Mouse (Mus musculus) T-helper 2 cell (primary cell): ENCODE data around the gene Tmem86a.

ENCODE experiments used
- in situ Hi-C: fragments of 300-600 bp; cut with MboI, MseI; formaldehyde crosslinking; loops from one replicate; pipeline ENCODE4 v1.15.1; 2025; ENCODE audit warnings: high pct_unique_total_duplicates

The Tmem86a gene

GRCm38 (mm10) chr7:47050366-47050765, at the start of gene Tmem86a:
Gene Tmem86a (plus strand): TSS chr7:47050601.
- in situ Hi-C loops, result no loop called here

- in situ Hi-C loops, result no loop called here
These were observed 49.8 kb upstream of the Tmem86a start for GRCm38 (mm10) chr7:47000644-47000983.

- in situ Hi-C loops, result no loop called here
These were observed 49.1 kb upstream of the Tmem86a start for GRCm38 (mm10) chr7:47001125-47001899.

- in situ Hi-C loops, result no loop called here
These were observed 48.5 kb upstream of the Tmem86a start for GRCm38 (mm10) chr7:47001900-47002275.

- in situ Hi-C loops, result no loop called here
These were observed 46.8 kb upstream of the Tmem86a start for GRCm38 (mm10) chr7:47003411-47004115.

- in situ Hi-C loops, result loop anchor here (5.0 kb wide), 1 partner anchor 85 kb away; no protein-coding TSS in a partner anchor
These were observed 43.2 kb upstream of the Tmem86a start for GRCm38 (mm10) chr7:47007109-47007780.

- in situ Hi-C loops, result loop anchor here (5.0 kb wide), 1 partner anchor 85 kb away; no protein-coding TSS in a partner anchor
These were observed 42.6 kb upstream of the Tmem86a start for GRCm38 (mm10) chr7:47007818-47008167.

- in situ Hi-C loops, result loop anchor here (5.0 kb wide), 1 partner anchor 86 kb away; no protein-coding TSS in a partner anchor
These were observed 42.0 kb upstream of the Tmem86a start, which contains the start of gene Spty2d1 for GRCm38 (mm10) chr7:47008168-47008993. Gene Spty2d1 (minus strand): TSS chr7:47008411.

- in situ Hi-C loops, result no loop called here
These were observed 37.2 kb upstream of the Tmem86a start for GRCm38 (mm10) chr7:47013131-47013767.

- in situ Hi-C loops, result loop anchor here (5.0 kb wide), 1 partner anchor 57 kb away; the partner anchor contains the start of gene Uevld
These were observed 35.6 kb upstream of the Tmem86a start for GRCm38 (mm10) chr7:47014564-47015389.

- in situ Hi-C loops, result loop anchor here (5.0 kb wide), 1 partner anchor 58 kb away; the partner anchor contains the start of gene Uevld
These were observed 34.9 kb upstream of the Tmem86a start for GRCm38 (mm10) chr7:47015390-47016065.

GRCm38 (mm10) chr7:47016602-47017001, 33.8 kb upstream of the Tmem86a start:
- in situ Hi-C loops, result loop anchor here (5.0 kb wide), 1 partner anchor 59 kb away; the partner anchor contains the start of gene Uevld

GRCm38 (mm10) chr7:47017146-47017545, 33.3 kb upstream of the Tmem86a start:
- in situ Hi-C loops, result loop anchor here (5.0 kb wide), 1 partner anchor 60 kb away; the partner anchor contains the start of gene Uevld

GRCm38 (mm10) chr7:47019641-47020040, 30.8 kb upstream of the Tmem86a start:
- in situ Hi-C loops, result loop anchor here (5.0 kb wide), 1 partner anchor 62 kb away; the partner anchor contains the start of gene Uevld

- in situ Hi-C loops, result no loop called here
These were observed 29.4 kb upstream of the Tmem86a start for GRCm38 (mm10) chr7:47020956-47021355.

GRCm38 (mm10) chr7:47022482-47022881, 27.9 kb upstream of the Tmem86a start:
- in situ Hi-C loops, result no loop called here

GRCm38 (mm10) chr7:47023530-47023929, 26.9 kb upstream of the Tmem86a start:
- in situ Hi-C loops, result no loop called here

- in situ Hi-C loops, result no loop called here
These were observed 25.9 kb upstream of the Tmem86a start for GRCm38 (mm10) chr7:47024454-47024853.

- in situ Hi-C loops, result no loop called here
These were observed 25.0 kb upstream of the Tmem86a start for GRCm38 (mm10) chr7:47025429-47025828.
